29 mouse cellular contexts compared by ENCODE assay signal in the genomic region with DNA sequence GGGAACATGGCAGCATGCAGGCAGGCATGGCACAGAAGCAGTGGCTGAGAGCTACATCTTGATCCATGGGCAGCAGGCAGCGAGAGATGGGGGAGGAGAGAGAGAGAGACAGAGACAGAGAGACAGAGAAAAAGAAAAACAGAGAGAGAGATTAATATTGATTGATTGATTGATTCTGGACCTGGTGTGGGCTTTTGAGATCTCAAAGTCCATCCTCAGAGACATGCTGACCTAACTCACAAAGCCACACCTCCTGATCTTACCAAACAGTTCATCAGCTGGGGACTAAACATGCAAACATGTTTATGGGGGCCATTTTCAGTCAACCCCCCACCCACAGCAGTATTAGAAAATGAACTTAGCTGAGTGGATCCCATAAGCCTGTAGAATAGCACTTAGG.
"Had no signal": no experiment of that assay in that cellular context is flagged by ENCODE, and none has a peak within 500 bp of the region (broad histone marks: within the 10 kb centered on the region; RNA-seq: fewer than 3 reads in every experiment).

No protein-coding gene starts in this region.

- H3K4me3 ChIP-seq: embryonic facial prominence, embryonic 10.5 days; embryonic facial prominence, embryonic 12.5 days; embryonic facial prominence, embryonic 13.5 days; embryonic facial prominence, embryonic 15.5 days; erythroblast, embryonic 14.5 days; forebrain, embryonic 10.5 days; forebrain, embryonic 12.5 days; forebrain, embryonic 13.5 days; forebrain, embryonic 15.5 days; gastrocnemius, adult 2 months; heart, adult 2 months had no signal

- H3K9me3 ChIP-seq: embryonic facial prominence, embryonic 10.5 days; embryonic facial prominence, embryonic 12.5 days; embryonic facial prominence, embryonic 13.5 days; embryonic facial prominence, embryonic 15.5 days; forebrain, embryonic 10.5 days; forebrain, embryonic 12.5 days; forebrain, embryonic 13.5 days; forebrain, embryonic 15.5 days had no signal

- H3K4me1 ChIP-seq: embryonic facial prominence, embryonic 10.5 days; embryonic facial prominence, embryonic 12.5 days; forebrain, embryonic 12.5 days; forebrain, embryonic 13.5 days; forebrain, embryonic 15.5 days had no signal

- H3K27ac ChIP-seq: embryonic facial prominence, embryonic 10.5 days; embryonic facial prominence, embryonic 12.5 days; embryonic facial prominence, embryonic 13.5 days; embryonic facial prominence, embryonic 15.5 days; forebrain, embryonic 10.5 days; forebrain, embryonic 12.5 days; forebrain, embryonic 13.5 days; forebrain, embryonic 15.5 days; gastrocnemius, adult 2 months; heart, adult 2 months had no signal

- H3K4me2 ChIP-seq: embryonic facial prominence, embryonic 12.5 days; embryonic facial prominence, embryonic 13.5 days; embryonic facial prominence, embryonic 15.5 days; forebrain, embryonic 12.5 days; forebrain, embryonic 13.5 days; forebrain, embryonic 15.5 days had no signal

- H3K9ac ChIP-seq: embryonic facial prominence, embryonic 12.5 days; embryonic facial prominence, embryonic 13.5 days; embryonic facial prominence, embryonic 15.5 days; forebrain, embryonic 12.5 days; forebrain, embryonic 13.5 days; forebrain, embryonic 15.5 days; forebrain, postnatal 0 days had no signal

- H3K36me3 ChIP-seq: embryonic facial prominence, embryonic 10.5 days; embryonic facial prominence, embryonic 15.5 days; forebrain, embryonic 10.5 days; forebrain, embryonic 15.5 days had no signal

- H3K27me3 ChIP-seq: embryonic facial prominence, embryonic 12.5 days; embryonic facial prominence, embryonic 13.5 days; embryonic facial prominence, embryonic 15.5 days; forebrain, embryonic 12.5 days; forebrain, embryonic 13.5 days; forebrain, embryonic 15.5 days had no signal

- ATAC-seq: forebrain, embryonic 13.5 days; forebrain, embryonic 14.5 days; forebrain, embryonic 15.5 days; forebrain, embryonic 16.5 days; forebrain, postnatal 0 days had no signal

- DNase-seq: cerebellum, adult 2 months; cerebellum, adult 8-10 months; cerebellum, adult 9-10 months; cerebellum, adult 9-11 months; cerebellum, postnatal 10 days; cerebellum, postnatal 14 days; cerebellum, postnatal 25 days; cerebellum, postnatal 36 days; embryo, embryonic 11 days; forebrain, postnatal 0 days; gastrocnemius, adult 2 months; gastrocnemius, postnatal 10 days; gastrocnemius, postnatal 14 days; gastrocnemius, postnatal 25 days; gastrocnemius, postnatal 36 days; heart, adult 11 months; heart, adult 18-20 months; heart, adult 2 months had no signal
